Mouse (Mus musculus) fibroblast of lung, adult 2 months (primary cell): ENCODE measurements around the gene Olfr965.
"Not testable (repeated sequence)": the region's sequence is repeated elsewhere in the genome, so short reads cannot be mapped to it uniquely, and the experiment has no call there.

ENCODE experiments used
- DNase-seq: peaks from one replicate; pipeline ENCODE4 v3.0.0-alpha.2; 2011; ENCODE audit warnings: low read depth

Gene Olfr965

DNA sequence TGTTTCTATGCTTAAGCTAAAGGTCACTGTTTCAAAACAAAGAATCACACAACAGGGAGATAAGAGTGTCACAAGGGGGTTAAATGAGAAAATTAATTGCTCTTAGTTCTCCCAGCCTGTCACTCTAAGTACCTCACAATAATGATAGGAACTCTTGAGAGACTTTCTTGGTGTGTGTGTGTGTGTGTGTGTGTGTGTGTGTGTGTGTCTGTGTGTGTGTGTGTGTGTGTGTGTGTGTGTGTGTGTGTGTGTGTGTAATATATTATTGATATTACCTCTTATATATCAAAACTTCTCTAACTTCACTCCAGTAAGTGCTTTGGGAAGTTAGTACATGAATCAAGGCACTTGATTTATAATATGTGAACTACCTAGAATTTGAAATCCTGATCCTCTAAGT, at the start of gene Olfr965:
Gene Olfr965, plus strand, starts transcription at position 301 of the 400 bp plus-strand sequence.
- DNase-seq: no peak

DNA sequence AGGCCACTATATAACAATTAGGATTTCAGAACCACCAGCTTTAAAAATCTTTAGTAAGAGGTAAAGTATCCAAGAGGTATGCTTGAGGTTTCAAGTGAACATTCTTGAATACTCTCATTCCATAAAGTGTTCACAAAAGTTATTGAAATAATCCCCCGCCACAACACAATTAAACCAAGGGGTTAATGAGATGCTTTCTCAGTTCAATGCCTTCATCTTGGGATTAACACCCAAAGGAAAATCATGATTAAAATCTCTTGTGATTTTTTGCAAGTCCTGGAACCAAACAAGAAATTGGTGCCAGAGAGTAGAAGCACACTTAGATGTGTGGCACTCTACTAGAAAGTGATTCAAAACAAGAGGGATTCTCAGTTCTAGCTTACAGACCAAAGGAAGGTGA, 44.2 kb upstream of the Olfr965 start, which contains the start of gene Olfr963:
Gene Olfr963, plus strand, starts transcription at position 301 of the 400 bp plus-strand sequence.
- no peak for DNase-seq

DNA sequence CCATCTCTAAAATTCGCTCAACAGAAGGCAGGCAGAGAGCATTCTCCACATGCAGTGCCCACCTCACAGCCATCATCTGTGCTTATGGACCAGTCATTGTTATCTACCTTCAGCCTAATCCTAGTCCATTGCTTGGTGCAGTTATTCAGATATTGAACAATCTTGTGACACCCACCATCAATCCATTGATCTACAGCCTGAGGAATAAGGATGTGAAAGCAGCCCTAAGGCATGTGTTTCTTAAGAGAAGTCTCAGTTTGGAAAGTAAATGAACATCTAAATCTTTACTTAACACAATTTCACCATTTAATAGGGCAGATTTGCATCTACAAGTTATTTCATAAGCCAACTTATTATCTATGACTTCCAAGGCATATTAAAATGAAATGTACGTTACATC, 41.4 kb upstream of the Olfr965 start:
- no peak for DNase-seq

DNA sequence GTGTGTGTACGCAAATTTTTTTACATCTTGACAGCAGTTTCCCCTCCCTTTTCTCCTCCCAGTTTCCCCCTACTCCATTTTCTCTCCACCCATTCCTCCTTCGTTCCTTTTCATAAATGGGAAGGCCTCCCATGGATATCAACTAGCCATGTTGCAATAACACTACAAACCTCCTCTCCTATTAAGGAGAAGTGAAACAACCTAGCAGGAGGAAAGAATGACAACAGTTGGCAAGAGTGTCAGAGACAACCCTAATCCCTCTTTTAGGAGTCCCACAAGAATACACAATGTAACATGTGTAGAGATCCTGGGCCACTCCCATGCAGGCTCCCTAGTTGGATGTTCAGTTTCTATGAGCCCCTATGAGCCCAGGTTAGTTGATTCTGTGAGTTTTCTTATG, 36.3 kb upstream of the Olfr965 start:
- DNase-seq: no peak

DNA sequence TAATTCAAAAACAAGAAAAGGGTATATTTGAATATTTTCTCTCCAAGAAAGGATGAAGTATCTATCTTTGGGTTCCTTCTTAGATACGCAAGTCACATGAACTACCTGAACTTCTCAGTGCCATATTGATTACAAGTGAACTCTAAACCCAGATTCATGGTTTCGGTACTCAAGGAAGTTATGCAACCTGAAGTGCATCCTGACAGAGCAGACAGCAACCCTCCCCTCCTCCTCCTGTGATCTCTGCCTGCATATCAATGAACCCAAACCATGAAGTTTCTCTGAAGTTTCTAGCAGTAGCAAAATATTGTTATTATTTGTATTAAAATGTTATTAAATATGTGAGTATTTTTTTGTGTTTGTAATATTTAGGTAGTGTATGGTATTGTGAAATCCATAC, 32.6 kb upstream of the Olfr965 start:
- no peak for DNase-seq

DNA sequence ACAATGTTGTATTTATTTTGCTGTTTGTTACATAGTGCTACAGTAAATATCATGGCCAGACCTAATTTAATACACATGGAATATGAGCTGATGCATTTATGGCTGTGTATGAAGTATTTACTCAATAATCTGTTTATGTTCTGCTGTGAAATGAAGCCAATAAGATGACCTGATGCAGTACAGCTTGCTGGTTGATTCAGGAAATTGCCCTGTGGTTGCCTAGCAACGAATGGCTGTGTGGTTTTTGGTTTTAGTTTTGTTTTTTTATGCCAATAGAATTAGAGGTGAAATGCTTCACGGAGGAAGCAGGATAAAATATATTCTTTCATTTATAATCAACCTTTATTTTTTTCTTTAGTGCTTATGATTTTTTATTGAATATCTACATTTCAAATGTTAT, 31.9 kb upstream of the Olfr965 start:
- DNase-seq: no peak

DNA sequence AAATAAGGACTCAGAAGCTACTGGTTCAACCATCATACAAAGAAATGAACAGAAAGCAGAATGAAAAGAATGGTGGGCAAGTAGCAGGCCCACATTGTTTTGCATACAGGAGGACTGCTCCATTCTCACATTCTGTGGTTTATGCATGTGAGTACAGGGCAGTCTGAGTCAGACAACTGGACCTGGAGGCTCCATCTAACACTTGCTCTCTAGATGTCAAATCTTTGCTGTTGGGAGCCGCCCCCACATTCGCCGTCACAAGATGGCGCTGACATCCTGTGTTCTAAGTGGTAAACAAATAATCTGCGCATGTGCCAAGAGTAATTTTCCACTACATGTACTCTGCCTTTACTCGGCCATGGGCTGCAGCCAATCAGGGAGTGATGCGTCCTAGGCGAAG, 10.0 kb upstream of the Olfr965 start:
- not testable (repeated sequence) for DNase-seq

DNA sequence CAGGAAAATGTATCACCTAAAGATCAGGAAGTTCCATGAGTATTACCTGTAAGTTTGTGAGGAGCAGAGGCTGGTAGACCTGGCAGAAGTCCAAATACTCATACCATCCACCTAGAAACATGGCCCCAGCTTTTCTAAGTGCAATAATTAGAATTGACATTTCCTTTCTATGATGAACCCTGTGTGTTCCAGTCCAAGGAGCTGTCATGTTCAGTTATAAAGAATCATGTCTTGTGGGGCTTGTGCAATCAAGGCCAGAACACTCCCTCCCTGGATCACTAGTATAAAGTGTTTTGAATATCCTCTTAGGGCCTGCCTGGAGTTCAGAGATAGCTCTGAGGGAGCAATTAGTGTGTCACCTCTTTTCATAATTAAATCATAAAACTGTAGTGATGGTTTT, 4.1 kb upstream of the Olfr965 start, which contains the start of gene Olfr149:
Gene Olfr149, minus strand, starts transcription at position 101 of the 400 bp plus-strand sequence.
- DNase-seq: no peak

DNA sequence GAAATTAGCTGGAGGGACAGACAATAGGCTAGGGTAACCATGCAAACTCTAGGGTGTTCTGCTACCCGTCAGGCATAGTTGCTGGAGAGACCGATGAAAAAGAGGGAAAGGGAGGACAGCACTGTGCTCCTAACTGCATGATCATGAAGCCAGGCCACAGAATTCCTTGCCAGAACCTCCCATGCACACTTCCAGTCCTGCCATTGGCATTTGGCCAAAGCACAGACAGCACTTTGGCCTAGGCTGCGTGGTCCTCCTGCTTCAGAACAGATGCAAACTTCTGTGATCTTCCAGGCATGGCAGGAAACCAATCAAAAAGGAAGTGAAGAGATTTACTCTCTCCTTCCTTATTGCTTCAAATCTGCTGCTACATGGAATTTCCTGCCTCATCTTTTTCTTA, 2.2 kb upstream of the Olfr965 start:
- DNase-seq: no peak

DNA sequence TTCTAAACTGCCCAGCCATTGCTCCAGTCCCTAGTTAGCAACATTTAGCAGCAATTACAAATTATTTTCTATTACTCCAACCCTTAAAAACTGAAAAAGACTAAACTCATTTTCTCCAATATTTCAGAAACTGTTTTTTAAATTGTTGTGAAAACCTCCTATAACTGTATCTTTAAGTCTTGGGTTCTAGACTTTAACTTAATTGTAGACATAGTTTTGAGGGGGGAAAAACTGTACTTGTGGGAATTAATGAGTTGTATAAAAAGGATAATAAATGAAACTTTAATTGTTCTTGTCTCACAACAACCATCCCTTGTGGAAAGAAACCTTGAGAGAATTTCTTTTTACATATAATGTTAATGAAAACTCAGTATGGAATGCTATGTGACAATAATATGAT, 19.5 kb downstream of the Olfr965 start, which contains the start of gene Olfr150:
Gene Olfr150, plus strand, starts transcription at position 301 of the 400 bp plus-strand sequence.
- DNase-seq: no peak

DNA sequence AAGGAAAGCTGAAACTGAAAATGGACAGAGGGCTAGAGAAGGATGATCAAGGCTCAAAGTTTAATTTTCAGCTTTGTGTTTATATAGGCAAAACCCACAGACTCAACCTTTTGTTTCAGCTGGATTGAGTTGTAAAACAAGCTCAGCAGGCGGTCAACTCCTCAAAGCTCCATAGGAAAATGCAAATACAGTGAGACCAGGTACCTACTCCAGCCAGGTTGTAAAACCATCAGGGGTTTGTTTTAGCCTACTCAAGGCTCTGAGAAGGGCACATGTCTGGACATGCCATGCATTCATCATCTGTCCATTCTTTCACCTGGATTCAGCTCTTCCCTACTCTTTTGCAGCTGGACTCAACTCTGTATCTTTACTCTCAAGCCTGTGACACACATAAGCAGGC, 29.6 kb downstream of the Olfr965 start:
- DNase-seq: no peak

DNA sequence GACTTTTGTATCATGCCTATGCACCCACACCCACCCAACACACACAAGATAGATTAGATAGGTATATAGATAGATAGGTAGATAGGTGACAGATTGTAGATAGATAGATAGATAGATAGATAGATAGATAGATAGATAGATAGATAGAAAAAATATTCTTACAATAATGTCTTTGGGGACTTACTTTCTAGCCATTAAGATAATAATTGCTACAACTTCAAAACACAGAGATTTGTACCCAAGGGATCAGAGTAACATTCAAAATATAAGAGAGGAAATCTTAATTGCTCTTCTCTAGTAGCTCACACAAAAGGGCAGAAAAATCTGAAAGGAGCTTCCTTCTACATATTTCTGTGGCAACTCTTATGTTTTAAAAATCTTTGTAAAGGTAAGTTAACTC, 34.8 kb downstream of the Olfr965 start, which contains the start of gene Olfr967:
Gene Olfr967, plus strand, starts transcription at position 301 of the 400 bp plus-strand sequence.
- no peak for DNase-seq

DNA sequence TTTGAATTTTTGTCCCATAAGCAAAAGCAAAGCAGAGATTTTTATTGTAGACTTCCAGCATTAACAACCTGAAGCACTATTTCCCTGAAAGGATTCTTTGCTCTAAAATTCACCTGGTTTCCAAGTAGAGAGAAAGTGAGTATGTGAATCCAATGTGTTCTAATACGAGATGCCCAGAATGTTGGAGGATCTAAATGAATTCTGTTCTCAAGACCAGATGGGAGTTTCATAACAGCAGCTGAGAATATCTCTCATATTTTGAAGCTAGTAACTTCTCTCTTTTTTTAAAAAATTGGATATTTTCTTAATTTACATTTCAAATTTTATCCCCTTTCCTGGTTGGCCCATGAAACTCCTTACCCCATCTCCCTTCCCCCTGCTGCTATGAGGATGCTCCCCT, 35.3 kb downstream of the Olfr965 start:
- DNase-seq: no peak
